Mouse (Mus musculus) lung, postnatal 0 days (tissue): Measurements from ENCODE around the gene Dbx1.

Experiments
- CTCF ChIP-seq: IDR thresholded peaks from 2 replicates; pipeline ENCODE4 v1.5.1; 2016; ENCODE audit warnings: antibody characterized with exemption, mild to moderate bottlenecking
- EP300 ChIP-seq: IDR thresholded peaks from 2 replicates; pipeline ENCODE4 v1.6.1; 2016; ENCODE audit warnings: antibody characterized with exemption, mild to moderate bottlenecking, control low read depth

- TF ChIP-seq CTCF (no peak), EP300 (no peak)
These were observed 38.9 kb downstream of the Dbx1 start for GRCm38 (mm10) chr7:49597776-49598175.
